Mouse (Mus musculus) neutrophil, adult 59 days (primary cell): ENCODE measurements around the gene Gm3411. TPM values are rescaled to one million over a fixed set of nuclear protein-coding genes. Genes with fewer than 3 reads are reported as not detected.

Experiments used
- total RNA-seq, 2 experiments: library from RNA; stranded (reverse); gene quantifications; 1 replicate in 1 of 2; 2 replicates in 1 of 2; pipeline ENCODE4 v1.2.4; 2023

Gene Gm3411
- not detected for total RNA-seq

GRCm38 (mm10) chr14:6286931-6287715, at the start of gene Gm3411:
TSS of gene Gm3411 (minus strand) at chr14:6287250.

GRCm38 (mm10) chr14:6304743-6305142, 17.7 kb upstream of the Gm3411 start, which contains the start of gene Gm21103:
TSS of gene Gm21103 (minus strand) at chr14:6304843.

GRCm38 (mm10) chr14:6219192-6219591, 67.9 kb downstream of the Gm3411 start, which contains the start of gene Gm21560:
TSS of gene Gm21560 (minus strand) at chr14:6219292.

Other genes with a start within 250 kb of the Gm3411 start
- not detected for gene Gm6337, start 229.0 kb downstream of the Gm3411 start, total RNA-seq
- gene Gm8206, start 193.3 kb downstream of the Gm3411 start, total RNA-seq = not detected
- gene Gm3468, start 178.6 kb downstream of the Gm3411 start, total RNA-seq = not detected
- gene Gm3476, start 161.4 kb downstream of the Gm3411 start, total RNA-seq = not detected
- not detected for gene Gm21560, start 68.0 kb downstream of the Gm3411 start, total RNA-seq
- not detected for gene Gm21103, start 17.6 kb upstream of the Gm3411 start, total RNA-seq
- gene Gm3618, start 56.4 kb upstream of the Gm3411 start, total RNA-seq = not detected
- not detected for gene Gm16440, start 103.1 kb upstream of the Gm3411 start, total RNA-seq
- not detected for gene Gm3591, start 125.2 kb upstream of the Gm3411 start, total RNA-seq
- not detected for gene Gm3594, start 157.4 kb upstream of the Gm3411 start, total RNA-seq